Mouse (Mus musculus) G1E (cell line): ENCODE results near the gene Lefty1. TPM values are rescaled to one million over a fixed set of nuclear protein-coding genes. Genes with fewer than 3 reads are reported as not detected.

Experiments used
- ATAC-seq: 2 replicates; pipeline ENCODE4 v1.8.0; 2016; ENCODE audit warnings: mild to moderate bottlenecking; ENCODE audit not compliant: insufficient number of reproducible peaks, poor library complexity, low FRiP score, severe bottlenecking; ENCODE audit errors: extremely low read depth
- DNase-seq: peaks from one replicate; pipeline ENCODE4 v3.0.0; 2012; ENCODE audit warnings: low spot score
- H3K27me3 ChIP-seq: 2 replicates; pipeline ENCODE4 v1.6.1; 2012; ENCODE audit warnings: mild to moderate bottlenecking, low read length, inconsistent platforms; ENCODE audit not compliant: insufficient read depth
- H3K36me3 ChIP-seq: replicated peaks from 2 replicates; pipeline ENCODE3; 2012; ENCODE audit warnings: mild to moderate bottlenecking, inconsistent platforms
- H3K4me1 ChIP-seq: 2 replicates; pipeline ENCODE4 v1.6.1; 2012; ENCODE audit warnings: low read depth, low read length, inconsistent platforms, mixed read lengths; ENCODE audit not compliant: insufficient read depth
- H3K4me3 ChIP-seq: 2 replicates; pipeline ENCODE4 v1.5.1; 2012; ENCODE audit warnings: low read depth, mild to moderate bottlenecking, inconsistent platforms, low read length, moderate library complexity, mixed read lengths
- H3K9me3 ChIP-seq: replicated peaks from 2 replicates; pipeline ENCODE4 v1.6.1; 2012; ENCODE audit warnings: inconsistent platforms
- CTCF ChIP-seq: IDR thresholded peaks from 2 replicates; pipeline ENCODE4 v1.5.1; 2012; ENCODE audit warnings: low read depth, low read length, inconsistent platforms, mixed read lengths
- POLR2AphosphoS5 ChIP-seq: IDR thresholded peaks from 2 replicates; pipeline ENCODE4 v1.6.1; 2012; ENCODE audit warnings: low read depth, low read length, inconsistent platforms; ENCODE audit not compliant: insufficient replicate concordance
- polyA plus RNA-seq: library from polyadenylated mRNA; stranded (reverse); fragments of >175 nt; gene quantifications from 2 replicates; pipeline ENCODE4 v1.2.3, GENCODE M21; 2012
- total RNA-seq, 2 experiments: library from RNA; stranded (forward) in 1 of 2; stranded (reverse) in 1 of 2; fragments of 200-1000 nt in 1 of 2; fragments of >200 nt in 1 of 2; fragmentation: Nextera tagmentation in 1 of 2; gene quantifications; 2 replicates each; pipeline ENCODE4 v1.2.3; 2014 to 2017

Gene Lefty1
- total and polyA plus RNA-seq, 3 experiments = not detected

- DNase-seq = peak; percentile 48
- TF ChIP-seq CTCF (peak; percentile 87), POLR2AphosphoS5 (no peak)
- H3K4me3 ChIP-seq = no peak overlapping the region
- no peaks in the 10 kb centered on the region for H3K9me3 ChIP-seq
- ATAC-seq = 0 out of 2 replicates have a peak, but pooled peaks have one; percentile 28
- H3K36me3 ChIP-seq = no peaks in the 10 kb centered on the region
- no peaks in the 10 kb centered on the region for H3K4me1 ChIP-seq
- peaks cover 44% of the 10 kb centered on the region for H3K27me3 ChIP-seq
These were observed 52.9 kb downstream of the Lefty1 start for GRCm38 (mm10) chr1:180987759-180988158.

Other genes with a start within 250 kb of the Lefty1 start
- not detected in 2 replicates for gene Mixl1, start 238.0 kb upstream of the Lefty1 start, total RNA-seq (2014; fragmentation: Nextera tagmentation)
- gene Mixl1, start 238.0 kb upstream of the Lefty1 start, total RNA-seq (2017) = 0.11 and 0.12 TPM in 2 replicates
- gene Mixl1, start 238.0 kb upstream of the Lefty1 start, polyA plus RNA-seq = not detected in 2 replicates
- gene Acbd3, start 209.0 kb upstream of the Lefty1 start, total RNA-seq (2014; fragmentation: Nextera tagmentation) = 34.9 and 39.0 TPM in 2 replicates
- 47.7 and 57.1 TPM in 2 replicates for gene Acbd3, start 209.0 kb upstream of the Lefty1 start, total RNA-seq (2017)
- 8.2 and 9.0 TPM in 2 replicates for gene Acbd3, start 209.0 kb upstream of the Lefty1 start, polyA plus RNA-seq
- 1,182 and 1,327 TPM in 2 replicates for gene H3f3a, start 121.1 kb upstream of the Lefty1 start, total RNA-seq (2014; fragmentation: Nextera tagmentation)
- gene H3f3a, start 121.1 kb upstream of the Lefty1 start, total RNA-seq (2017) = 2,511 and 3,138 TPM in 2 replicates
- 1,136 and 1,527 TPM in 2 replicates for gene H3f3a, start 121.1 kb upstream of the Lefty1 start, polyA plus RNA-seq
- gene Sde2, start 83.9 kb upstream of the Lefty1 start, total RNA-seq (2014; fragmentation: Nextera tagmentation) = 41.0 and 43.2 TPM in 2 replicates
- 52.6 and 72.2 TPM in 2 replicates for gene Sde2, start 83.9 kb upstream of the Lefty1 start, total RNA-seq (2017)
- 37.2 and 51.6 TPM in 2 replicates for gene Sde2, start 83.9 kb upstream of the Lefty1 start, polyA plus RNA-seq
- not detected in 2 replicates for gene Lefty2, start 41.9 kb upstream of the Lefty1 start, total RNA-seq (2014; fragmentation: Nextera tagmentation)
- gene Lefty2, start 41.9 kb upstream of the Lefty1 start, total RNA-seq (2017) = 0.06 and 0.11 TPM in 2 replicates
- gene Lefty2, start 41.9 kb upstream of the Lefty1 start, polyA plus RNA-seq = not detected in 2 replicates
- gene Pycr2, start 30.7 kb upstream of the Lefty1 start, total RNA-seq (2014; fragmentation: Nextera tagmentation) = 22.7 and 24.8 TPM in 2 replicates
- gene Pycr2, start 30.7 kb upstream of the Lefty1 start, total RNA-seq (2017) = 23.2 and 26.4 TPM in 2 replicates
- 122 and 154 TPM in 2 replicates for gene Pycr2, start 30.7 kb upstream of the Lefty1 start, polyA plus RNA-seq
- 3.2 and 4.3 TPM in 2 replicates for gene Tmem63a, start 7.3 kb downstream of the Lefty1 start, total RNA-seq (2014; fragmentation: Nextera tagmentation)
- gene Tmem63a, start 7.3 kb downstream of the Lefty1 start, total RNA-seq (2017) = 2.8 and 3.1 TPM in 2 replicates
- 2.8 and 3.4 TPM in 2 replicates for gene Tmem63a, start 7.3 kb downstream of the Lefty1 start, polyA plus RNA-seq
- gene Ephx1, start 85.9 kb downstream of the Lefty1 start, total RNA-seq (2014; fragmentation: Nextera tagmentation) = not detected in 2 replicates
- not detected in 2 replicates for gene Ephx1, start 85.9 kb downstream of the Lefty1 start, total RNA-seq (2017)
- not detected in 2 replicates for gene Ephx1, start 85.9 kb downstream of the Lefty1 start, polyA plus RNA-seq
- not detected in 2 replicates for gene 9130409I23Rik, start 116.2 kb downstream of the Lefty1 start, total RNA-seq (2014; fragmentation: Nextera tagmentation)
- 0.05 TPM in 1 of 2 replicates, not detected in the other for gene 9130409I23Rik, start 116.2 kb downstream of the Lefty1 start, total RNA-seq (2017)
- gene 9130409I23Rik, start 116.2 kb downstream of the Lefty1 start, polyA plus RNA-seq = not detected in 2 replicates
- 104 and 111 TPM in 2 replicates for gene Nvl, start 209.2 kb downstream of the Lefty1 start, total RNA-seq (2014; fragmentation: Nextera tagmentation)
- gene Nvl, start 209.2 kb downstream of the Lefty1 start, total RNA-seq (2017) = 41.0 and 48.0 TPM in 2 replicates
- gene Nvl, start 209.2 kb downstream of the Lefty1 start, polyA plus RNA-seq = 3.1 and 3.3 TPM in 2 replicates
- gene Cnih4, start 209.7 kb downstream of the Lefty1 start, total RNA-seq (2014; fragmentation: Nextera tagmentation) = 51.6 and 56.2 TPM in 2 replicates
- 41.8 and 55.8 TPM in 2 replicates for gene Cnih4, start 209.7 kb downstream of the Lefty1 start, total RNA-seq (2017)
- 5.4 and 5.9 TPM in 2 replicates for gene Cnih4, start 209.7 kb downstream of the Lefty1 start, polyA plus RNA-seq